Mouse (Mus musculus) stomach, embryonic 16.5 days (tissue): ENCODE measurements around the gene Fkbp1a. TPM values are rescaled to one million over a fixed set of nuclear protein-coding genes. Genes with fewer than 3 reads are reported as not detected.

Experiments
- ATAC-seq: fragments of 200-750 bp; cut with Nextera tagmentation; 2 replicates; pipeline ENCODE4 v1.8.0; 2017; ENCODE audit warnings: moderate number of reproducible peaks, moderate TSS enrichment; ENCODE audit not compliant: insufficient read depth, low FRiP score
- H3K27ac ChIP-seq: fragments of 300-500 bp; sonication (generic); 2 replicates; pipeline ENCODE4 v1.5.1; 2014; ENCODE audit warnings: low read length
- H3K27me3 ChIP-seq: fragments of 300-500 bp; sonication (generic); 2 replicates; pipeline ENCODE4 v1.6.1; 2014; ENCODE audit warnings: low read length, control low read depth, mixed read lengths; ENCODE audit not compliant: control insufficient read depth, insufficient read depth
- H3K36me3 ChIP-seq: fragments of 300-500 bp; sonication (generic); 2 replicates; pipeline ENCODE4 v1.6.1; 2014; ENCODE audit warnings: low read length; ENCODE audit not compliant: control insufficient read depth, insufficient read depth
- H3K4me1 ChIP-seq: fragments of 300-500 bp; sonication (generic); 2 replicates; pipeline ENCODE4 v1.6.1; 2014; ENCODE audit warnings: low read length, control low read depth, mixed read lengths; ENCODE audit not compliant: control insufficient read depth, insufficient read depth
- H3K4me2 ChIP-seq: fragments of 300-500 bp; sonication (generic); 2 replicates; pipeline ENCODE4 v1.6.1; 2014; ENCODE audit warnings: low read depth, low read length, mixed read lengths
- H3K4me3 ChIP-seq: fragments of 300-500 bp; sonication (generic); replicated peaks from 2 replicates; pipeline ENCODE4 v1.5.1; 2014; ENCODE audit warnings: mild to moderate bottlenecking, low read length
- H3K9ac ChIP-seq: fragments of 300-500 bp; sonication (generic); 2 replicates; pipeline ENCODE4 v1.6.1; 2014; ENCODE audit warnings: low read length
- H3K9me3 ChIP-seq: fragments of 300-500 bp; sonication (generic); replicated peaks from 2 replicates; pipeline ENCODE4 v1.6.1; 2016; ENCODE audit warnings: low read length, control low read depth; ENCODE audit not compliant: control insufficient read depth
- WGBS: fragments of 180-500 bp; shearing (Covaris S2); extraction: QIAGEN DNeasy Blood & Tissue Kit; methylation state at CpG from one replicate; pipeline ENCODE4 v1.1.7; 2014; 5-methylcytosine and 5-hydroxymethylcytosine counted together
- polyA plus RNA-seq: library from polyadenylated mRNA; unstranded; fragments of >200 nt; fragmentation: Nextera tagmentation; extraction: Ambion mirVana; gene quantifications from 2 replicates; pipeline ENCODE4 v1.2.1, GENCODE M21; 2015

The Fkbp1a gene
- polyA plus RNA-seq, 1 experiment from 2014 or later, result 572 TPM

DNA sequence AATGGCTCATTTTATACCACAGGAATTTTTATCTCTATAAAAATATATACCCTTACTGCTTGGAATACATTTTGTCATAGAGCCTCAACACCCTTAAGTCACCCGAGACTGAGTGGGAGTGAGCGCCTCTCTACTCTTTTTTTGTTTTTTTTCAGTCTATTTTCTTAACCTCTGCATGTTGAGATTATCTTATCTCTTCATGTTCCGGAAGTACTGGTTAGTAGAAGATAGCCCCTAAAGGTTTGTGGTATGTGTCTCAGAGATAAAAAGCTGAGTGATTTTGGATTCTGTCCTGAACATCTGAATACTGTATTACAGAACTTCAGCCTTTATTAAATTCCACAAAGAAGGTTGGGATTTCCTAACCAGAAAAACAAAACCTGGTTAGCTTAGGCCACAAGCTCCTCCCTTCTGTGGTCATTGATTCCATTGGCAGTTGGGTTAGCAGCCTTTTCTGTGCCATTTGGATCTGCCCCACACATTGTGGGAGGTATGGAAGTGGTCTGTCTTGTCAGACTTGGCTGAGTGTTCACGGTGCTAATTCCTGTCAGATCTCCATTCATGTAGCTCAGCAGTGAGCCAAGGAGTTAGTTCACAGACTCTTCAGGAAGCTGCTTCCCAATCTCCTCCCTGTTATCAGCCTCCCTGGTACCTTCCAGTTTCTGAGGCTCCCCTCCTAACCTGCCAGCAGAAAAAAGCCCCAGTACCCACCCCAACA lies 17.8 kb upstream of the Fkbp1a start:
- Histone ChIP-seq H3K27me3 (no peaks in the 10 kb centered on the region), H3K27ac (no peak overlapping the region), H3K4me1 (no peaks in the 10 kb centered on the region), H3K9me3 (no peaks in the 10 kb centered on the region), H3K9ac (no peak overlapping the region), H3K4me2 (no peak overlapping the region), H3K4me3 (no peak overlapping the region), H3K36me3 (peaks cover 4% of the 10 kb centered on the region; the same call in 1 of the 2 replicates)
- 54% methylated on average over 4 of the region's 4 CpGs for WGBS
- no peak for ATAC-seq

GRCm38 (mm10) chr2:151525520-151525919 lies 16.8 kb upstream of the Fkbp1a start:
- ATAC-seq, result no peak
- Histone ChIP-seq H3K36me3 (0 out of 2 replicates have a peak, but pooled peaks cover 4% of the 10 kb centered on the region), H3K27me3 (no peaks in the 10 kb centered on the region), H3K4me3 (no peak overlapping the region), H3K9ac (no peak overlapping the region), H3K27ac (no peak overlapping the region), H3K4me1 (no peaks in the 10 kb centered on the region), H3K9me3 (no peaks in the 10 kb centered on the region), H3K4me2 (no peak overlapping the region)
- WGBS, result 71% methylated on average over 2 of the region's 2 CpGs

- WGBS, result 89% methylated on average over 1 of the region's 1 CpGs
- Histone ChIP-seq H3K27me3 (no peaks in the 10 kb centered on the region), H3K27ac (no peak overlapping the region), H3K4me2 (no peak overlapping the region), H3K36me3 (no peaks in the 10 kb centered on the region), H3K4me3 (no peak overlapping the region), H3K9ac (no peak overlapping the region), H3K4me1 (no peaks in the 10 kb centered on the region), H3K9me3 (no peaks in the 10 kb centered on the region)
- ATAC-seq, result no peak
Observed at GRCm38 (mm10) chr2:151528066-151528465, 14.2 kb upstream of the Fkbp1a start.

DNA sequence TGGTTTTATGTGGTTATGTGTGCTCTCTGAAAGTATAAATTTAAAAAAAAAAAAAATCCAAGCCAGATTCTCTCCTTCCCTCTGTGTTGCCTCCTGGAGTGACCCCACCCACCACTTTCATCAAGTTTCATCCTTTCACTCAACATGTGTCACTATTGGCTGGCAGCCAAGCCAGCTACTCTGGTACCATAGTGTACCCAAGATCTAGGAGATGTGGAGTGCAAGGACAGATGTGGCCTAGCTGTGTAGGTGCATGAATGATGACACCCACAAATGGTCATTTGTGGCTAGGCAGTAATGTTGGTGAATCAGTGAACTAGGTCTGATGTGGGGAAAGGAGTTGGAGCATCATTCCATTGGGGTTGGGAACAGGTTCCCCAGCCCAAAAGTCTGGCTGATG lies 13.1 kb upstream of the Fkbp1a start:
- no peaks in the 10 kb centered on the region for H3K36me3 ChIP-seq
- H3K4me3 ChIP-seq, result no peak overlapping the region
- no peaks in the 10 kb centered on the region for H3K4me1 ChIP-seq
- no peak overlapping the region for H3K4me2 ChIP-seq
- H3K27ac ChIP-seq, result no peak overlapping the region
- no peaks in the 10 kb centered on the region for H3K27me3 ChIP-seq
- H3K9me3 ChIP-seq, result no peaks in the 10 kb centered on the region
- ATAC-seq, result no peak
- H3K9ac ChIP-seq, result no peak overlapping the region

GRCm38 (mm10) chr2:151530378-151531230 lies 11.7 kb upstream of the Fkbp1a start:
- Histone ChIP-seq H3K9me3 (no peaks in the 10 kb centered on the region), H3K4me3 (no peak overlapping the region), H3K36me3 (no peaks in the 10 kb centered on the region), H3K27me3 (no peaks in the 10 kb centered on the region), H3K4me1 (no peaks in the 10 kb centered on the region), H3K27ac (no peak overlapping the region), H3K9ac (no peak overlapping the region), H3K4me2 (no peak overlapping the region)
- WGBS, result 48% methylated on average over 8 of the region's 8 CpGs
- 0 out of 2 replicates have a peak, but pooled peaks have one; percentile 2 for ATAC-seq

DNA sequence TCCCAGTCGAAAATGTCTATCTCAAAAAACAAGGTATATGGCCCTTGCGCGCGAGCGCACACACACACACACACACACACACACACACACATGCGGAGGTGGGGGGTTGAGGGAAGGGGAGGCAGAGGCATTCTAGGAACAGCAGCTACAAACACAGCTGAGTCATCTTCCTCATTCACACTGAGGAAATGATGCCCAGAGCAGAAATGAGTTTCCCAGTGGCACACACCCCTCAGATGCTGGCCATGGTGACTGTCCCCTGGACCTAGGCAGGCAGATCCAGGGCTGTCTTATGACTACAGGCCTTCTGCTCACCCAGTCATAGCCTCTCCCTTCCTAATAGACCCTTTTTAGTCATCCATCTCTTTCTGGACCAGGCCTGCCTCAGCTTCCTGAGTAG lies 8.7 kb upstream of the Fkbp1a start:
- Histone ChIP-seq H3K4me1 (peaks cover 8% of the 10 kb centered on the region; the same call in 1 of the 2 replicates), H3K9ac (no peak overlapping the region), H3K9me3 (no peaks in the 10 kb centered on the region), H3K4me3 (no peak overlapping the region), H3K36me3 (no peaks in the 10 kb centered on the region), H3K4me2 (no peak overlapping the region), H3K27ac (no peak overlapping the region), H3K27me3 (no peaks in the 10 kb centered on the region)
- ATAC-seq, result no peak
- 80% methylated on average over 6 of the region's 6 CpGs for WGBS

DNA sequence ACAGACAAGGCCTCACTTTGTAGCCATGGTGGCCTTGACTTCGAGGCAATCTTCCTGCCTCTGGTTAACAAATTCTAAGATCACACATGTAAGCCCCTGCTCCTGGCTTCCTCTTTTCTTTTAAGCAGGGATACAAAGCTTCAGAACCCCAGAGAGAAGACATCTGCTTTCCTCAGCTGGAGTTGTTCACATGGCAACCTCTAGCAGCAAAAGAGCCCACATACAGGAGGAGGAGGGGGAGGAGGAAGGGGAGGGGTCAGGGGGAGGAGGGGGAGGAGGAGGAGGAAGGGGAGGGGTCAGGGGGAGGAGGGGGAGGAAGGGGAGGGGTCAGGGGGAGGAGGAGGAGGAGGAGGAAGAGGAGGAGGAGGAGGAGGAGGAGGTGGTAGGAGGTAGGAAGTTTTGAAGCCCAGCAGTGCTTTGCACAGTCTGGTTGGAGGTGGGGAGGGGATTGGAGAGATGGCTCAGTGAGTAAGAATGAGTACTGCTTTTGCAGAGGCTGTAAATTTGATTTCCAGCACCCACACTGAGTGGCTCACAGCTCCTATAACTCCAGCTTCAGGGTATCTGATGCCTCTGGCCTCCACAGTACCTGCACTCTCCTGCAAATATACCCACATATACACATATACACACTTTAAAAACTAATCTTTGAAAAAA lies 6.2 kb upstream of the Fkbp1a start:
- Histone ChIP-seq H3K27me3 (no peaks in the 10 kb centered on the region), H3K27ac (peak overlapping the region; percentile 77), H3K9me3 (no peaks in the 10 kb centered on the region), H3K9ac (peak overlapping the region; percentile 35; the same call in 1 of the 2 replicates), H3K4me1 (peaks cover 8% of the 10 kb centered on the region; the same call in 1 of the 2 replicates), H3K4me3 (no peak overlapping the region), H3K36me3 (no peaks in the 10 kb centered on the region), H3K4me2 (peak overlapping the region; percentile 34)
- peak; percentile 54 for ATAC-seq
- WGBS, result 42% methylated on average over 1 of the region's 1 CpGs

DNA sequence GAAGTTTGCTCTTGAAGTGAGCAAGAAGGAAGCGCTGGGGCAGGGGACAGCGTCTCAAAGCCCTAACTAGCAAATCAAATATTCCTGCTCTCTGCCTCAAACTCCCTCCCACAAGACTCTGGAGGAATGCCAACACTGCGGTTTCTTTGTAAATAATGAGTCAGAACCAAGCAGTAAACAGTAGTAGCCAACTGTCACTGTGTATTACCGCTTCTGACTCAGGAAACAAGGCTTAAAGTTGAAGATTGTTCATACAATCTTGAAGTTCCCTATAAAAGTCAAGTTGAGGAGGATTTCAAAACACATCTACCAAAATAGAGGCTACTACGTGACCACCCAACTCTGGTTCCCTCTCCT lies 5.7 kb upstream of the Fkbp1a start:
- Histone ChIP-seq H3K9me3 (no peaks in the 10 kb centered on the region), H3K27ac (peak overlapping the region; percentile 77), H3K4me1 (peaks cover 8% of the 10 kb centered on the region; the same call in 1 of the 2 replicates), H3K27me3 (no peaks in the 10 kb centered on the region), H3K4me2 (peak overlapping the region; percentile 34), H3K4me3 (no peak overlapping the region), H3K36me3 (no peaks in the 10 kb centered on the region), H3K9ac (0 out of 2 replicates have a peak overlapping the region, but pooled peaks have one; percentile 35)
- 31% methylated on average over 5 of the region's 5 CpGs for WGBS
- peak; percentile 82 for ATAC-seq

- Histone ChIP-seq H3K4me2 (no peak overlapping the region), H3K36me3 (no peaks in the 10 kb centered on the region), H3K9ac (no peak overlapping the region), H3K9me3 (no peaks in the 10 kb centered on the region), H3K4me3 (no peak overlapping the region), H3K27me3 (no peaks in the 10 kb centered on the region), H3K4me1 (peaks cover 8% of the 10 kb centered on the region; the same call in 1 of the 2 replicates), H3K27ac (no peak overlapping the region)
- ATAC-seq, result no peak
- WGBS, result 60% methylated on average over 4 of the region's 4 CpGs
Observed at GRCm38 (mm10) chr2:151538646-151539045, 3.6 kb upstream of the Fkbp1a start.
